Mouse (Mus musculus): ENCODE data around the gene Iqgap1. TPM values are rescaled to one million over a fixed set of nuclear protein-coding genes. Genes with fewer than 3 reads are reported as not detected.
A peak's percentile ranks its signal among the peaks of the same experiment; 100 is the strongest.

Gene Iqgap1
- polyA plus RNA-seq, 1 experiment: 206 TPM

DNA sequence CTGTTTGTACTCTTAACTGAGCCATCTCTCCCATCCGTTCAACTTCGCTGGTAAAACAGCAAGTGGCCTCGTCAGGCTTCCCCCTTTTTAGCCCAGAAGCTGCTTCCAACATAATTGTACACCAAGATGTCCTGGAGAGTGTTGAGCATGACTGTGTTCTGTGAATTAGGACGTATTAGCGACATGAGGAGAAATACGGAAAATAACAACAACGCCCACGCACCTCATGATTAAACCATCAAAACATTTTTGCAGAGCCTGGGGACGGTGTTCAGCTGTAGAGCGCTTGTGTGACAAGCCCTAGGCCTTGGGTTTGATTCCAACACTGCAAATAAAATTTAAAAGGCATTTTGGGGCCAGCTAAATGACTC, 136.6 kb downstream of the Iqgap1 start:
- H3K27ac ChIP-seq (ENCODE audit: insufficient read depth, low read length): peak overlapping the region; percentile 89
- H3K4me1 ChIP-seq (ENCODE audit: control insufficient read depth, insufficient read depth, low read length): peaks cover 5% of the 10 kb centered on the region; the same call in 1 of the 2 replicates
- H3K4me3 ChIP-seq (ENCODE audit: insufficient read depth, low read length): peak overlapping the region; percentile 26
- TF ChIP-seq CTCF (IDR thresholded peaks at IDR 0.05; ENCODE audit: borderline replicate concordance, insufficient read depth, low read length) (no peak), POLR2A (IDR thresholded peaks at IDR 0.05; ENCODE audit: low read depth, low read length) (no peak)

- TF ChIP-seq CTCF (IDR thresholded peaks at IDR 0.05; ENCODE audit: borderline replicate concordance, insufficient read depth, low read length): peak; percentile 17; the same call in 1 of the 2 replicates
- TF ChIP-seq POLR2A (IDR thresholded peaks at IDR 0.05; ENCODE audit: low read depth, low read length): peak; percentile 81
- Histone ChIP-seq H3K4me3 (ENCODE audit: insufficient read depth, low read length) (peak within 1 kb of the TSS; percentile 90), H3K4me1 (ENCODE audit: control insufficient read depth, insufficient read depth, low read length) (peaks cover 5% of the 10 kb centered on the region; the same call in 1 of the 2 replicates), H3K27ac (ENCODE audit: insufficient read depth, low read length) (peak within 1 kb of the TSS; percentile 94)
Measured at GRCm38 (mm10) chr7:80688556-80689220, 137.1 kb downstream of the Iqgap1 start, which contains the start of gene Crtc3. Crtc3 (minus strand) TSS chr7:80688877.

DNA sequence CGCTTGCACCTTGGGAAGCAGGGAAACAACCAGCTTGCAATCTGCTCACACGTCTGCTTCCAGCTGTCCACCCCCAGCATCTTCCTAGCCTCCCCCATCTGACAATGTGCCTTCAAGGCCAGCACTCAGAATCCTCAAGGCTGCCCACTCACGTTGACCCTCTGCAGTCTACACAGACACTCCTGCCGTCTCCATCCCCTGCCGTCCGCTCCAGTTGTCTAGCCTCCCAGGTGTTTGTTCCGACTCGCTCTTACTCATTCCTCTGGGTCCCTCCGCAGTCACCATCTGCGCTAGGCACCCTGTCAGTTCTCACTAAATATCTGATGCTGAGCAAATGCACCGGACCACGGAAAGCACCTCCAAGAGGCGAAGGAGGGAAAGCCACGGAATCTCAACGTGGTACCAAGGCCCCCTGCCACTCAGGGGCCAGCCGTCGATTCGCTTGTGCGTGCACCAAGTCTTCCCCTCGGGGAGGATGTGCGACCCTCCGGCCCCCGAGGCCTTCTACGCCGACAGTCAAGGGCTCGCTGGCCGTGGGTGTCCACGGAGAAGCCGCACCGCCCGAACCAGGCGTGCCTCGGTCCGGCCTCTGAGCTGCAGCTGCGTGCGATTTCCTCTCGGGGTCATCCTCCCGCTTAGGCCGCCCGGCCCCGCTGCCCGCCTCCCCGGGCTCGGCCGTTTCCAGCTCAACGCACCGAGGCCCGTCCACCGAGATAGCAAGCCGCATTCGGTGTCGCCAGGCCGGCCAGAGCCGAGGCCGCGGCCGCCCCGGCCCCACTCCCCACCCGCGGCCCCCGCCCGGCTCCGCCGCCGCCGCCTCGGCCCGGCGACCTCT, 137.8 kb downstream of the Iqgap1 start:
- Histone ChIP-seq H3K27ac (ENCODE audit: insufficient read depth, low read length) (peak overlapping the region; percentile 94), H3K4me1 (ENCODE audit: control insufficient read depth, insufficient read depth, low read length) (peaks cover 5% of the 10 kb centered on the region; the same call in 1 of the 2 replicates), H3K4me3 (ENCODE audit: insufficient read depth, low read length) (peak overlapping the region; percentile 90)
- TF ChIP-seq CTCF (IDR thresholded peaks at IDR 0.05; ENCODE audit: borderline replicate concordance, insufficient read depth, low read length): no peak
- peak; percentile 36; the same call in 1 of the 2 replicates for TF ChIP-seq POLR2A (IDR thresholded peaks at IDR 0.05; ENCODE audit: low read depth, low read length)

DNA sequence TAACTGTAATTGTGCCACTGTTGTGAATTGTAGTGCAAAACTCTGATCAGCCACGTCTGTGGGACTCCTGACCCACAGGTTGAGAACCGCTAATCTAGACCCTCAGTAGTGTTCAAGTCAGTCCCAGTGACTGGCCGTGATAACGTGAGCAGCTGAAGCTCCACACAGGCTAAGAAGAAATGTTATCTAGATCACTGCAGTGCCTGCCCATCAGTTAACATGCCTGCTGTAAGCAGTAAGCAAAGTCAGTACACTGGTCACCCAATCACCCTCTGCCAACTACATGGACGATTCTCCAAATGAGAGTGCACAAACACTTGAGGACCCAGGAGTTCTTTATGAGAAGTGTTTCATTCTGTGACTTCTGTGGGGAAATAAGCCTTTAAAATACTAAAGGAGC, 140.1 kb downstream of the Iqgap1 start:
- Histone ChIP-seq H3K4me1 (ENCODE audit: control insufficient read depth, insufficient read depth, low read length) (peaks cover 5% of the 10 kb centered on the region; the same call in 1 of the 2 replicates), H3K27ac (ENCODE audit: insufficient read depth, low read length) (no peak overlapping the region), H3K4me3 (ENCODE audit: insufficient read depth, low read length) (no peak overlapping the region)
- TF ChIP-seq CTCF (IDR thresholded peaks at IDR 0.05; ENCODE audit: borderline replicate concordance, insufficient read depth, low read length) (no peak), POLR2A (IDR thresholded peaks at IDR 0.05; ENCODE audit: low read depth, low read length) (no peak)

- H3K4me1 ChIP-seq (ENCODE audit: control insufficient read depth, insufficient read depth, low read length): peaks cover 3% of the 10 kb centered on the region; the same call in 1 of the 2 replicates
- TF ChIP-seq POLR2A (IDR thresholded peaks at IDR 0.05; ENCODE audit: low read depth, low read length): no peak
- TF ChIP-seq CTCF (IDR thresholded peaks at IDR 0.05; ENCODE audit: borderline replicate concordance, insufficient read depth, low read length): no peak
- no peak overlapping the region for H3K27ac ChIP-seq (ENCODE audit: insufficient read depth, low read length)
Measured at GRCm38 (mm10) chr7:80682630-80683029, 143.1 kb downstream of the Iqgap1 start.

GRCm38 (mm10) chr7:80680218-80680847, 145.4 kb downstream of the Iqgap1 start:
- no peaks in the 10 kb centered on the region; the same call in 1 of the 2 replicates for H3K4me1 ChIP-seq (ENCODE audit: control insufficient read depth, insufficient read depth, low read length)
- no peak for TF ChIP-seq POLR2A (IDR thresholded peaks at IDR 0.05; ENCODE audit: low read depth, low read length)
- no peak for TF ChIP-seq CTCF (IDR thresholded peaks at IDR 0.05; ENCODE audit: borderline replicate concordance, insufficient read depth, low read length)
- no peak overlapping the region for H3K27ac ChIP-seq (ENCODE audit: insufficient read depth, low read length)
- no peak overlapping the region for H3K4me3 ChIP-seq (ENCODE audit: insufficient read depth, low read length)

More at GRCm38 (mm10) chr7:80682630-80683029, 143.1 kb downstream of the Iqgap1 start:
- no peak overlapping the region for H3K4me3 ChIP-seq (ENCODE audit: insufficient read depth, low read length)

- TF ChIP-seq CTCF (IDR thresholded peaks at IDR 0.05; ENCODE audit: borderline replicate concordance, insufficient read depth, low read length): no peak
- no peak for TF ChIP-seq POLR2A (IDR thresholded peaks at IDR 0.05; ENCODE audit: low read depth, low read length)
- H3K27ac ChIP-seq (ENCODE audit: insufficient read depth, low read length): no peak overlapping the region
- peaks cover 8% of the 10 kb centered on the region for H3K4me1 ChIP-seq (ENCODE audit: control insufficient read depth, insufficient read depth, low read length)
- no peak overlapping the region for H3K4me3 ChIP-seq (ENCODE audit: insufficient read depth, low read length)
Measured at GRCm38 (mm10) chr7:80672323-80672722, 153.5 kb downstream of the Iqgap1 start.

DNA sequence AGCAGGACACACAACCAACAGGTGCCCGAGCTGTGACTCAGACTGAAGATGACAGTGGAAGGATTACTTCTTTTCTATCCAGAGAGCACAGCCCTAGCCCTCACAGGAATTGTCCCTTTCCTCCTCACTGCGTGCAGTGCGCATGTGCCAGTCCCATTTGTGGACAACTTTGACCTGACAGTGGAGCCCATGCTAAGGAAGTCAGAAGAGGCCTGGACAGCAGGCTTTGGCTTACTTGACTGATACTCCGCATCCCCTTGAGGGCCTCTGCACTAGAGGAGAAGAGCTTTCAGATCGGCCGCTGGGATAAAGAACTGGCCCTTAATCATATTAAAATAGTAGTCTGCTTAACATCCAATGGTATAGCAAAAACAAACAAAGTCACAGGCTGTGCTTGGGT, 154.9 kb downstream of the Iqgap1 start:
- TF ChIP-seq CTCF (IDR thresholded peaks at IDR 0.05; ENCODE audit: borderline replicate concordance, insufficient read depth, low read length) (no peak), POLR2A (IDR thresholded peaks at IDR 0.05; ENCODE audit: low read depth, low read length) (no peak)
- Histone ChIP-seq H3K4me1 (ENCODE audit: control insufficient read depth, insufficient read depth, low read length) (peaks cover 14% of the 10 kb centered on the region), H3K27ac (ENCODE audit: insufficient read depth, low read length) (no peak overlapping the region), H3K4me3 (ENCODE audit: insufficient read depth, low read length) (no peak overlapping the region)

- Histone ChIP-seq H3K4me1 (ENCODE audit: control insufficient read depth, insufficient read depth, low read length) (peaks cover 14% of the 10 kb centered on the region), H3K27ac (ENCODE audit: insufficient read depth, low read length) (peak overlapping the region; percentile 83), H3K4me3 (ENCODE audit: insufficient read depth, low read length) (no peak overlapping the region)
- no peak for TF ChIP-seq CTCF (IDR thresholded peaks at IDR 0.05; ENCODE audit: borderline replicate concordance, insufficient read depth, low read length)
- no peak for TF ChIP-seq POLR2A (IDR thresholded peaks at IDR 0.05; ENCODE audit: low read depth, low read length)
Measured at GRCm38 (mm10) chr7:80667190-80667589, 158.6 kb downstream of the Iqgap1 start.
